Mouse (Mus musculus): ENCODE results near the gene Tbc1d20.

- TF ChIP-seq POLR2A (IDR thresholded peaks at IDR 0.05; ENCODE audit: control insufficient read depth, low read depth, low read length) = no peak
- TF ChIP-seq CTCF (IDR thresholded peaks at IDR 0.05; ENCODE audit: control insufficient read depth, insufficient read depth, insufficient replicate concordance, low read depth, low read length) = no peak
Measured at GRCm38 (mm10) chr2:152336856-152337255, 43.2 kb downstream of the Tbc1d20 start.
